Mouse (Mus musculus) cerebellum, adult 8-10 months (tissue): Measurements from ENCODE around the gene Mtss1l.
"Not testable (repeated sequence)": the region's sequence is repeated elsewhere in the genome, so short reads cannot be mapped to it uniquely, and the experiment has no call there.

Source experiments
- DNase-seq: peaks from one replicate; pipeline ENCODE4 v3.0.0; 2022

The Mtss1l gene

DNA sequence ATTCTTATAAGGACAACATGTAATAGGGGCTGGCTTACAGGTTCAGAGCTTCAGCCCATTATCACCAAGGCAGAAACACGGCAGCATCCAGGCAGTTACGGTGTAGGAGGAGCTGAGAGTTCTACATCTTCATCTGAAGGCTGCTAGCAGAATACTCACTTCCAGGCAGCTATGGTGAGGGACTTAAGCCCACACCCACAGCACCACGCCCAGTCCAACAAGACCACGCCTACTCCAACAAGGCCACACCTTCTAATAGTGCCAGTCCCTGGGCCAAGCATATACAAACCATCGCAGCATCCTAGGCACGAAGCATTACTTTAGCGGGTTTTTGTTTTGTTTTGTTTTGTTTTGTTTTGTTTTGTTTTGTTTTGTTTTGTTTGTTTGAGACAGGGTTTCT lies 65.2 kb downstream of the Mtss1l start:
- DNase-seq, result not testable (repeated sequence)

DNA sequence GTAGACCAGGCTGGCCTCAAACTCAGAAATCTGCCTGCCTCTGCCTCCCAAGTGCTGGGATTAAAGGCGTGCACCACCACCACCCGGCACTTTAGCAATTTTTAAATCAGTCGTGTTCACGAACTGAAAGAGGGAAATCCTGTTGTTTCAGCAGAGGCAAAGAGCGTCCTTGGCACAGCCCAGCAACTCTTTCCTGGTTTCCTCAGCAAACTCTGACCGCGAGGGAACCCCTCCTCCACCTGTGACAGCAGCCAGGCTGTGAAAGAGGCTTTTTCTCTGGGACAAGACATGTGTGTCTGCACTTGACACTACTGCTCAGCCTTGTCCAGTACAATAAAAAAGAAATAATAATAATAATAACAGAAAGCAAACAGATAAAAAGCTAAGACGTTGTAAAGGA lies 65.7 kb downstream of the Mtss1l start:
- DNase-seq, result no peak

DNA sequence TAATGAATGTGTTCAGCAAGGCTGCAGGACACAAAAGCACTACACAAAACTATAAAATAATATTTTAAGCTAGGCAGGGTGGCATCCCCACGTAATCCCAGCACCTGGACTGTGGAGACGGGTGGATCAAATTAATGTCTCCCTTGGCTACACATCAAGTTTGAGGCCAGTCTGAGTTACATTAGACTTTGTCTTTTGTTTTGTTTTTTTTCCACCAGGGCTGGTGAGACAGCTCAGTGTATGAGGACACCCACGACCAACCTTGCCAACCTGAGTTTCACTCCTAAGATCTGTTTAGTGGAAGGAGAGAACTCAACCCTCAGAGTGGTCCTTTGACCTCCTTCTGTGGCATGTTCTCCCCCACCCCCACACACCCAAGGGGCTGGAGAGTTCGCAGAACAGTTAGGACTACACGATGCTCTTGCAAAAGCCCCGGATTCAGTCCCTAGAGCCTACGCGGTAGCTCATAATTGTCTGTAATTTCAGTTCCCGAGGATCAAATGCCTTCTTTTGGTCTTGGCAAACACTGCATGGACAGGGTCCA lies 66.2 kb downstream of the Mtss1l start:
- DNase-seq, result no peak

DNA sequence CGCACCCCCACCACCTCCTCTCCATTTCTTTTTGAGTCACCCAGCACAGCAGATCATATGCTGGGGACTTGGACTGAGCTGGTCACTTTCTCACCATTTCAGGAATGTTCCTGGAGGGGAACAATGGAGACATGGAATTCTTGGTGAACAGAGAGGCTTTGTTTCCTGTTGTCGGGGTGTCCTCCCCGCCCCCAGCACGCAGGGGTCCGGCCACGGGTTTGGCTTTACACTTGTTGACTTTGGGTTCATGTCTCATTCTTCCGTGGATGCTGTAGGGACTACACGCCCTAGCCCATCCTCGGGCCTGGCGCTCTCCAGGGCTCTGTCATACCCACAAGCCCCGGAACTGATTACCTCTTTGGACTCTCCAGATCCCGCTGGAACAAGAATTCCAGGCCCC lies 67.7 kb downstream of the Mtss1l start:
- no peak for DNase-seq

DNA sequence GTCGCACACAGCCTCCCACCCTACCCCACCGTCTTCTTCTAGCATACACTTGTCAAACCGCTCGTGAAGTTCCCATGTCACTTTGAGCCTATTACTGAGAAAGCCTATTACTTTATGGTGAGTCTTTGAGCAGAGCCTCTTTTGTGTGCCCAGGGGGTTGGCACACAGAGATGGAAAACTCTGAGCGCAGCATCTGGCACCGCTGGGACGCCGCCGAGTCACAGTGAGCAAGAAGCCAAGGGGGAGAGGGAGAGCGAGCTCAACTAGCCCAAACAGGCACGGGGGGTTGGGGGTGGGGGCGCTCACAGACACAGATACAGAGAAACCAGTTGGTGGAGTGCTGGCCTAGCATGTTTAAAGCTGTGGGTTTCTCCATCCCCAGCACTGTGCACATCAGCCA lies 68.3 kb downstream of the Mtss1l start:
- no peak for DNase-seq

DNA sequence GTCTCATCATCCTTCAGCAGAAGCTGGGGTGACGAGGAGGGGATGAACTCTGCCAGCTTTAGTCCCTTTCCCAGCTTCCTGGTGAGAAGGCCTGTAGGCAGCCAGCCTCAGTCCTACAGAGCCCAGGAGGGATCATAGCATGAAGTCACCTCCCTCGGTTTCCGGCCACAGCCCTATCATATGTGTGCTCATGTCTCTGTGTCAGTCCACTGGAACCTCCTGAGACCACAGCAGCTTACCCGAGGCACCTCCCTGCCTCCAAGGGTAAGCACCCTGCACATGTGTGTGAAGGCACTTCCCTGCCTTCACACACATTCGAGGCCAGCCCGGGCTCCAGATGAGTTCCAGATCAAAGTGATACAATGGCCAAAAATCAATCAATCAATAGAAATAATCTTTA lies 69.0 kb downstream of the Mtss1l start:
- no peak for DNase-seq
